Mouse (Mus musculus): ENCODE measurements around the gene Dynlt1f.

GRCm38 (mm10) chr17:6636861-6637260 is 18.8 kb downstream of the Dynlt1f start:
- no peak for TF ChIP-seq POLR2A (IDR thresholded peaks at IDR 0.05; ENCODE audit: control insufficient read depth, low read depth, low read length)
- TF ChIP-seq CTCF (IDR thresholded peaks at IDR 0.05; ENCODE audit: control insufficient read depth, insufficient read depth, insufficient replicate concordance, low read depth, low read length), result no peak
